Mouse (Mus musculus) small intestine, adult 2 months (tissue): ENCODE results near the gene Pcna. TPM values are rescaled to one million over a fixed set of nuclear protein-coding genes. Genes with fewer than 3 reads are reported as not detected.

Experiments used
- H3K27ac ChIP-seq: fragments of 200-500 bp; 2 replicates; pipeline ENCODE4 v1.5.1; 2012; ENCODE audit warnings: low read depth, low read length, control low read depth, inconsistent platforms; ENCODE audit not compliant: insufficient read depth
- H3K27me3 ChIP-seq: fragments of 200-500 bp; 2 replicates; pipeline ENCODE4 v1.6.1; 2012; ENCODE audit warnings: mild to moderate bottlenecking, moderate library complexity, low read length, inconsistent platforms; ENCODE audit not compliant: control insufficient read depth, insufficient read depth
- H3K36me3 ChIP-seq: fragments of 200-500 bp; 2 replicates; pipeline ENCODE4 v1.6.1; 2012; ENCODE audit warnings: mild to moderate bottlenecking, low read length, control low read depth, inconsistent platforms; ENCODE audit not compliant: control insufficient read depth, insufficient read depth
- H3K4me1 ChIP-seq: fragments of 200-500 bp; 2 replicates; pipeline ENCODE4 v1.6.1; 2012; ENCODE audit warnings: low read length, inconsistent platforms, mixed read lengths; ENCODE audit not compliant: control insufficient read depth, insufficient read depth, insufficient read length
- H3K4me3 ChIP-seq: fragments of 200-500 bp; 2 replicates; pipeline ENCODE4 v1.5.1; 2012; ENCODE audit warnings: low read depth, mild to moderate bottlenecking, control low read depth, inconsistent platforms, low read length, moderate library complexity
- CTCF ChIP-seq: fragments of 200-500 bp; IDR thresholded peaks from 2 replicates; pipeline ENCODE4 v1.5.1; 2012; ENCODE audit warnings: low read depth, mild to moderate bottlenecking, control low read depth, inconsistent platforms, low read length, moderate library complexity, mixed read lengths; ENCODE audit not compliant: insufficient replicate concordance, insufficient read length; ENCODE audit errors: extremely low read depth
- POLR2A ChIP-seq: fragments of 200-500 bp; IDR thresholded peaks from 2 replicates; pipeline ENCODE4 v1.6.1; 2012; ENCODE audit warnings: low read depth, mild to moderate bottlenecking, control low read depth, inconsistent platforms, low read length, moderate library complexity
- WGBS: fragments of 180-500 bp; shearing (Covaris S2); methylation state at CpG from one replicate; pipeline ENCODE4 v1.1.7; 2018; 5-methylcytosine and 5-hydroxymethylcytosine counted together
- polyA plus RNA-seq: library from polyadenylated mRNA; depleted of rRNA; stranded (reverse); fragments of >200 nt; gene quantifications from 2 replicates; pipeline ENCODE4 v1.2.3, GENCODE M21; 2012; rRNA removed

Gene Pcna
- 32.6 and 54.9 TPM in 2 replicates for polyA plus RNA-seq

GRCm38 (mm10) chr2:132252542-132253528, at the start of gene Pcna:
Gene Pcna, minus strand, starts transcription at chr2:132253314.
- TF ChIP-seq POLR2A (peak; percentile 97), CTCF (no peak)
- H3K4me1 ChIP-seq = peaks cover 2% of the 10 kb centered on the region
- H3K27me3 ChIP-seq = no peaks in the 10 kb centered on the region
- peaks cover 5% of the 10 kb centered on the region; the same call in 1 of the 2 replicates for H3K36me3 ChIP-seq
- peak within 1 kb of the TSS; percentile 73 for H3K4me3 ChIP-seq
- WGBS = under 1% methylated on average over 78 of the region's 79 CpGs
- peak within 1 kb of the TSS; percentile 54 for H3K27ac ChIP-seq

- WGBS = 96% methylated on average over 4 of the region's 4 CpGs
- TF ChIP-seq POLR2A (no peak), CTCF (no peak)
- Histone ChIP-seq H3K27me3 (no peaks in the 10 kb centered on the region), H3K4me1 (peaks cover 11% of the 10 kb centered on the region; the same call in 1 of the 2 replicates), H3K36me3 (peaks cover 59% of the 10 kb centered on the region), H3K27ac (no peak overlapping the region), H3K4me3 (no peak overlapping the region)
Observed at GRCm38 (mm10) chr2:132301436-132301835, 48.3 kb upstream of the Pcna start.

DNA sequence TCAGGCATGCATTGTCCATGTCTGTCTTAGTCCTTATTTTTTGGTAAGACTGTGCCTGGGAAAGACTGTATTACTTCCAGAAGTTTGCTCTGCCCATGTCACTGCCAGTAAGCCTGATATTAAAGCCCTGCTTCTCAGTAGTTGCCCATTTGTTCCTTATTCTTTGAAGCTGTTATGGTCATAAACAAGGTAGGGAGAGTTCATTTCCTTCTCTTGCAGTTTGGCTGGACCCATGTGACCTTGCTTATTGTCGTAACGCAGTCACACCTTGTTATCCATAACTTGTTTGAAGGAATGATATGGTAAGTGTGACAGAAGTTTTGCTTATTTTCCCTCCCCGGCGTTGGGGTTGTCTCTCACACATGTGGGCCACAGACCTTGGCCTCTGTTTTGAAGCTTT, 45.1 kb upstream of the Pcna start:
- Histone ChIP-seq H3K27ac (peak overlapping the region; percentile 49; the same call in 1 of the 2 replicates), H3K36me3 (peaks cover 63% of the 10 kb centered on the region), H3K27me3 (no peaks in the 10 kb centered on the region), H3K4me3 (no peak overlapping the region), H3K4me1 (peaks cover 11% of the 10 kb centered on the region; the same call in 1 of the 2 replicates)
- no peak for TF ChIP-seq CTCF
- no peak for TF ChIP-seq POLR2A
- 24% methylated on average over 4 of the region's 4 CpGs for WGBS

DNA sequence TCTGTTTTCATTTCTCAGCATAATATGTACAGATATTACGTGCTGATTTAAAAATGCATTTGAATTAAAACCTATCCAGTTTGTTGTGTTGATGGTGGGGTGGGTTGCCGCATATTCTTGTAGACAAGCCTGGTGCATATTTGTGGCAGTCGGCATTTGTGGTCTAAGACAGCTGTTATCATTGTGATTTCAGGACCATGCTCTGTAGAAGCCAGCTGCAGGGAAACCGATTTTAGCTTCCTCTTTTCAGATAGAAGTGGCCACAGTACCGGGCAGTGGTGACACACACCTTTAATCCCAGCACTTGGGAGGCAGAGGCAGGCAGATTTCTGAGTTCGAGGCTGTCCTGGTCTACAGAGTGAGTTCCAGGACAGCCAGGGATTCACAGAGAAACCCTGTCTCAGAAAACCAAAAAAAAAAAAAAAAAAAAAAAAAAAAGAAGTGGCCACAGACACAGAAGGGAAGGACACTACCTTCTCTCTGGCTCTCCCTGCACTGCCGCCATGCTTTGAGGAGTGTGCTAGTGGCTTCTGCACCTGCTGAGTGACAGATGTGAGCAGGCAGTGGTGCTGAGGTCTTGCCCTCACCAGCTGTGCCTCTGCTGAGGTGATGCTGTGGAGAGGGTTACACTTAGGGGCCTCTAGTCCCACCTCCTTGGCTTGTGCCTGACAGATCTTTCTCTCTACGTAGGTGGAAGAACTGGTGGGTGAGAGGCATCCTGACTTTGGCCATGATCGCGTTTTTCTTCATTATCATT, 40.8 kb upstream of the Pcna start:
- Histone ChIP-seq H3K36me3 (peaks cover 35% of the 10 kb centered on the region), H3K4me1 (peaks cover 20% of the 10 kb centered on the region; the same call in 1 of the 2 replicates), H3K27ac (no peak overlapping the region), H3K4me3 (no peak overlapping the region), H3K27me3 (no peaks in the 10 kb centered on the region)
- TF ChIP-seq CTCF (no peak), POLR2A (no peak)
- 87% methylated on average over 10 of the region's 10 CpGs for WGBS

DNA sequence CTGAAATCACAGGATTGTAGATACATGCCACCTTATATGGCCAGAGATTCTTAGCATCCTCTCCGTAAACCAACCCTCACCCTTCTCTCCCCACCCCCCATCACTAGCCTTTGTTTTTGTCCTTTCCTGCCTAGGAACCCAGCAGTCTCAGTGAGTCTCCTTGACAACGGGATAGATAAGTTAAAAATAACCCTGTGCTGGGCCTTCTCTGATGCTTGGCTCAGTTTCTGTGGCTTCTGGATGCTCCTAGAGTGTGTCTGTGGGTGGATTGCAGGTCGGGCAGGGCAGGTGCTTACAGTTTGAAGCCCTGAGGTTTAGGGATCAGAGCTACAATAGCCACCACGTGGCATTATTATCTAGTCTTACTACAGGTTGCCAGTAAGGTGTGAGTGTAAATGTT, 39.0 kb upstream of the Pcna start:
- peak overlapping the region; percentile 39; the same call in 1 of the 2 replicates for H3K27ac ChIP-seq
- H3K36me3 ChIP-seq = peaks cover 30% of the 10 kb centered on the region
- WGBS = 65% methylated on average over 4 of the region's 4 CpGs
- TF ChIP-seq CTCF (no peak), POLR2A (no peak)
- no peaks in the 10 kb centered on the region for H3K27me3 ChIP-seq
- H3K4me3 ChIP-seq = no peak overlapping the region
- H3K4me1 ChIP-seq = peaks cover 9% of the 10 kb centered on the region; the same call in 1 of the 2 replicates

GRCm38 (mm10) chr2:132291265-132291664, 38.2 kb upstream of the Pcna start:
- H3K27ac ChIP-seq = 0 out of 2 replicates have a peak overlapping the region, but pooled peaks have one; percentile 1
- H3K4me1 ChIP-seq = peaks cover 9% of the 10 kb centered on the region; the same call in 1 of the 2 replicates
- no peak overlapping the region for H3K4me3 ChIP-seq
- H3K36me3 ChIP-seq = peaks cover 23% of the 10 kb centered on the region
- no peaks in the 10 kb centered on the region for H3K27me3 ChIP-seq
- TF ChIP-seq POLR2A = no peak
- no peak for TF ChIP-seq CTCF
- WGBS = 63% methylated on average over 3 of the region's 3 CpGs
